Mouse (Mus musculus): Measurements from ENCODE around the gene 1700092M07Rik. TPM values are rescaled to one million over a fixed set of nuclear protein-coding genes. Genes with fewer than 3 reads are reported as not detected.

1700092M07Rik gene
- 0.90 and 1.3 TPM in 2 replicates for polyA plus RNA-seq (2014; fragmentation: Nextera tagmentation; extraction: Ambion mirVana)

DNA sequence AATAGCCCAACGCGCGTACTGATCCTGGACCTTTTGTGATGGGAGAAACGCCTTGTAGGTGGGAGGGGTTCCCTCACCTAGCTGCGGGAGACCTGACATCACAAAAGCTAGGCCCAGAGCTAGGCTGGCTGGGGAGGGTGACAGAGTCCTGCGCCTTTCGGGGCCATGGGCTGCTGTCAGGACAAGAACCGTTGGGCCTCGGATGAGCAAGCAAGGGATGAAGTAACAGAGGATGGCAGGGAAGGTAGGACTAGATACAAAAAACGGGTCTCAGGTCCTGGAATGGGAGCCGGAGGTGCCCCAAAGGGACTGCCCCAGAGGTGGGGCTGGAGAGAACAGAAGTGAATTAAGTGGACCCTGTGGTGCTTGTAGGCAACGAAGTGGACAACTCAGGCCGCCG, at the start of gene 1700092M07Rik:
1700092M07Rik (plus strand) TSS at position 116 of the 400 bp plus-strand sequence.
- peak within 1 kb of the TSS; percentile 95 for H3K9ac ChIP-seq (ENCODE audit: low read length)
- peak within 1 kb of the TSS; percentile 98 for H3K27ac ChIP-seq (ENCODE audit: low read depth)
- WGBS: 62% methylated on average over 14 of the region's 14 CpGs
- no peaks in the 10 kb centered on the region for H3K27me3 ChIP-seq (replicated peaks; ENCODE audit: control insufficient read depth, insufficient read depth, low read length)
- peaks cover 20% of the 10 kb centered on the region for H3K4me1 ChIP-seq (replicated peaks; ENCODE audit: control insufficient read depth, insufficient read depth, low read length)
- no peaks in the 10 kb centered on the region for H3K9me3 ChIP-seq (ENCODE audit: control insufficient read depth, low read length)
- no peak for DNase-seq (ENCODE audit: low spot score)
- H3K36me3 ChIP-seq (ENCODE audit: control insufficient read depth, insufficient read depth, low read length): peaks cover 59% of the 10 kb centered on the region
- H3K4me2 ChIP-seq (ENCODE audit: low read length): peak within 1 kb of the TSS; percentile 38
- ATAC-seq (replicated peaks; ENCODE audit: low FRiP score, low TSS enrichment, low read depth): no peak
- H3K4me3 ChIP-seq (ENCODE audit: low read depth, low read length): peak within 1 kb of the TSS; percentile 94

DNA sequence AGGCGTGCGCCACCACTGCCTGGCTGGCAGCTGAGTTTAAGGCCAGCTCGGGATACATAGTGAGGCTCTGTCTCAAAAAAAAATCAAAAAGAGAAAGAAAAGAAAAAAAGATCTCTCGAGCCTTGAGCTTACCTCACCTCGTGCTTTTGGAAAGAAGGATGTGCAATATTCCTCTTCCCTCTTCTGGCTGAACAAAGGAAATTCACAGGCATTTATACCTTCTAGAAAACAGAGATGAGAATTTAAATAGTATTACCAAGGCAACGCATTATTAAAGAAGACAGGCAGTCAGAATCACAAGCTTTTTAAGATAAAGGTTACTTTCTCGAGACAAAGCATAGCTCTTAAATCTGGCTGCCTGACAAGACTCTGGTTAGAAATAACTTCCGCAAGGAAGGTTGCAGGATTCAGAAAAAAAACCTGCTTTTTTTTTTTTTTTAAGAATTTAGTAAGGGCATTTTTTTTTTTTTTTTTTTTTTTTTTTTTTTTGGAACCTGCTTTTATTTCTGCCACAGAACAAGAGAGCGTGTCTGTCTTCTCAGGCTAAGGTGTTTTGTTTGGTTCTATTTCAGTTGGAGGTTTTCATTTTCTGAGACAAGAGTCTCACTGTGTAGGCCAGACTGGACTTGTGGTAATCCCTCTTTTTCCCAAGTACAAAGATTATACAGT, 48.5 kb upstream of the 1700092M07Rik start:
- no peaks in the 10 kb centered on the region for H3K27me3 ChIP-seq (replicated peaks; ENCODE audit: control insufficient read depth, insufficient read depth, low read length)
- no peak overlapping the region for H3K4me2 ChIP-seq (ENCODE audit: low read length)
- WGBS: 61% methylated on average over 9 of the region's 9 CpGs
- no peaks in the 10 kb centered on the region for H3K36me3 ChIP-seq (ENCODE audit: control insufficient read depth, insufficient read depth, low read length)
- no peak for DNase-seq (ENCODE audit: low spot score)
- no peak overlapping the region for H3K27ac ChIP-seq (ENCODE audit: low read depth)
- no peaks in the 10 kb centered on the region for H3K4me1 ChIP-seq (replicated peaks; ENCODE audit: control insufficient read depth, insufficient read depth, low read length)
- no peak for ATAC-seq (replicated peaks; ENCODE audit: low FRiP score, low TSS enrichment, low read depth)
- H3K4me3 ChIP-seq (ENCODE audit: low read depth, low read length): no peak overlapping the region
- no peak overlapping the region for H3K9ac ChIP-seq (ENCODE audit: low read length)
- no peaks in the 10 kb centered on the region for H3K9me3 ChIP-seq (ENCODE audit: control insufficient read depth, low read length)

DNA sequence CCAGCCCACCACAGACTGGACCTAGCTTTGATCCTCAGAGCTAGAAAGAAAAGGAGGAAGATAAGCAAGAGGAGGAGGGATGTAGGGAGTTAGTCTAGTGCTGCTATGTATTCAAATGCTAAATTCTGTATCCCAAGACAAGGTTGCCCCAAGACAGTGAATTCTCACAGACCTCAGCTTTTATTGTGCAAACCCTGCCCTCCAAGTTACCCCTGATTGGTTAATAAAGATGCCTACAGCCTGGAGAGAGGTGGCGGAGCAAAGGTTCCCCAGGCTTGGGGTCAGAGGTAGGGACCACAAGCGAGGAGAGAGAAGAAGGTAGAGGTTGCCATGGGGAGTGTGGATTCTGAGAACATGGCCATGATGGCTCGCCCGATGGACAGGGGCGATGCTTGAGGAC, 47.8 kb upstream of the 1700092M07Rik start:
- 71% methylated on average over 5 of the region's 5 CpGs for WGBS
- ATAC-seq (replicated peaks; ENCODE audit: low FRiP score, low TSS enrichment, low read depth): no peak
- no peaks in the 10 kb centered on the region for H3K4me1 ChIP-seq (replicated peaks; ENCODE audit: control insufficient read depth, insufficient read depth, low read length)

DNA sequence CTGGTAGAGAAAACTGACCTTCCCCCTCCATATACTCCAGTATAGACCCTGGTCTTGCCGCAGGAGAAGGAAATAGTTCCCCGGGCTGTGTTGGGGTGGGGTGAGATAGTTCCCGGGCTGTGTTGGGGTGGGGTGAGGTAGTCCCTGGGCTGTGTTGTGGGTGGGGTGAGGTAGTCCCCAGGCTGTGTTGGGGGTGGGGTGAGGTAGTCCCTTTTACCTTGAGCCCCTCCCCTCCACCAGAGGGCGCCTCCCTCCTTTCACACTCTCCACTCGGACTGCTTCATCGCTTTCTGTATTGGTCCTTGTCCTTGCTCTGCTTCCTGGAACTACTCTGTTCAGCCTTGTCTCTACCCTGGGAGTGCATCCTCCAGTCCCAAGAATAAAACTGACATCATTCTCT, 45.2 kb upstream of the 1700092M07Rik start:
- Histone ChIP-seq H3K4me2 (ENCODE audit: low read length) (no peak overlapping the region), H3K36me3 (ENCODE audit: control insufficient read depth, insufficient read depth, low read length) (no peaks in the 10 kb centered on the region), H3K27ac (ENCODE audit: low read depth) (no peak overlapping the region), H3K9me3 (ENCODE audit: control insufficient read depth, low read length) (no peaks in the 10 kb centered on the region), H3K27me3 (replicated peaks; ENCODE audit: control insufficient read depth, insufficient read depth, low read length) (no peaks in the 10 kb centered on the region), H3K9ac (ENCODE audit: low read length) (no peak overlapping the region), H3K4me3 (ENCODE audit: low read depth, low read length) (no peak overlapping the region), H3K4me1 (replicated peaks; ENCODE audit: control insufficient read depth, insufficient read depth, low read length) (no peaks in the 10 kb centered on the region)
- 43% methylated on average over 6 of the region's 6 CpGs for WGBS
- 0 out of 2 replicates have a peak, but pooled peaks have one; percentile 37 for ATAC-seq (replicated peaks; ENCODE audit: low FRiP score, low TSS enrichment, low read depth)
- DNase-seq (ENCODE audit: low spot score): no peak

More for the DNA sequence above, 47.8 kb upstream of the 1700092M07Rik start:
- no peak overlapping the region for H3K9ac ChIP-seq (ENCODE audit: low read length)
- H3K27ac ChIP-seq (ENCODE audit: low read depth): no peak overlapping the region
- no peaks in the 10 kb centered on the region for H3K36me3 ChIP-seq (ENCODE audit: control insufficient read depth, insufficient read depth, low read length)
- DNase-seq (ENCODE audit: low spot score): no peak
- no peak overlapping the region for H3K4me2 ChIP-seq (ENCODE audit: low read length)
- H3K27me3 ChIP-seq (replicated peaks; ENCODE audit: control insufficient read depth, insufficient read depth, low read length): no peaks in the 10 kb centered on the region
- no peaks in the 10 kb centered on the region for H3K9me3 ChIP-seq (ENCODE audit: control insufficient read depth, low read length)
- no peak overlapping the region for H3K4me3 ChIP-seq (ENCODE audit: low read depth, low read length)

DNA sequence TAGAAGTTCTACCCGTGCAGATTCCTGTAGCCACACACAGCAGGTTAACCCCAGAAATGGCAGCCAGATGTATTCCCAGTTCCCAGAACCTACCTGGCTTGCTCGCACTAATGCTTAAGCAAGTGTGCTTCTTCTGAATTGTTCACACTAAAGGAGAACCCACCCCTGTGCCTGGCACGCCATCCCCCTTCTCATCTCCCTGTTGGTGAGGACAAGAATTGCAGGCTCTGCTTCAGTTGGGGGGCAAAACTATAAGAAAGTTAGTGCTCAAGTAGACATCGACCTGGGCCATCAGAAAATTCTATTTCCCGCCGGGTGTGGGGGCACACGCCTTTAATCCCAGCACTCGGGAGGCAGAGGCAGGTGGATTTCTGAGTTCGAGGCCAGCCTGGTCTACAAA, 40.9 kb upstream of the 1700092M07Rik start:
- H3K27me3 ChIP-seq (replicated peaks; ENCODE audit: control insufficient read depth, insufficient read depth, low read length): no peaks in the 10 kb centered on the region
- no peaks in the 10 kb centered on the region for H3K9me3 ChIP-seq (ENCODE audit: control insufficient read depth, low read length)
- no peak overlapping the region for H3K4me2 ChIP-seq (ENCODE audit: low read length)
- no peaks in the 10 kb centered on the region for H3K36me3 ChIP-seq (ENCODE audit: control insufficient read depth, insufficient read depth, low read length)
- H3K4me3 ChIP-seq (ENCODE audit: low read depth, low read length): no peak overlapping the region
- no peak overlapping the region for H3K9ac ChIP-seq (ENCODE audit: low read length)
- DNase-seq (ENCODE audit: low spot score) (no peak), ATAC-seq (replicated peaks; ENCODE audit: low FRiP score, low TSS enrichment, low read depth) (no peak)
- no peak overlapping the region for H3K27ac ChIP-seq (ENCODE audit: low read depth)
- WGBS: 78% methylated on average over 9 of the region's 9 CpGs
- no peaks in the 10 kb centered on the region for H3K4me1 ChIP-seq (replicated peaks; ENCODE audit: control insufficient read depth, insufficient read depth, low read length)

DNA sequence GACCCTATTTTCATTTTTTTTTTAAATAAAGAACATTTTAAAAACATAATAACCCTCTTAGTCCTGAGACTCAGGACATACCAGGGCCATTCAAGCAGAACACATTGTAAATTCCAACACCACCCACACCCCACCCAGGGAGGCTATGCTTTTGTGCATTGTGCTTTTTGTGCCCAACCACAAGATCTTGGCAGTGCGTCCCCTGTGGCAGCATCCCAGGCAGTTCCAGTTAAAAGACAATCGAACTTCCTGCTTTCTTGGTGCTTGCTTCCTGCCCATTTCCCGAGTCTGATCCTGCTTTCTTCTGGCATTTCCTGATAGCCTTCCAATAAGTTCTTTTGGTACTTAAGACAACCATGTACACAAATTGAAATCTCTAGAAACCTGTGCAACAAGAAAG, 38.1 kb upstream of the 1700092M07Rik start:
- no peak for ATAC-seq (replicated peaks; ENCODE audit: low FRiP score, low TSS enrichment, low read depth)

DNA sequence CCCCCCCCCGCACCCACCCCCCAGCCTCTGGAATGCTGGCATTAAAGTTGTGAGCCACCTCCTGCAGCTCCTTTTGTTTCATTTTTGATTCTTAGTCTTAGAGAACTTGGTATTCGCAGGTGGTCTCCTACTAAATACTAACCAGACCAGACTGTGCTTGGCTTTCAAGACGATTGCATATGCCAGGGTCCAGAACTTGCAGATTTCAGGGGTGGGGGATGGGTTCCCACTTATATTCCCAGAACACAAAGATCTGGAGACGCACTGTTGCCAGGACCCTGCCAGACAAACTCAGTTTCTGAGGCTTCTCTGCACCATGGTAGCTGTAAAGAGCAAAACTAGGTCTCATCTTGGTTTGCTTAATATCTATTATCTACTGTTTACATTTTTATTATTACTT, 36.9 kb upstream of the 1700092M07Rik start:
- H3K27me3 ChIP-seq (replicated peaks; ENCODE audit: control insufficient read depth, insufficient read depth, low read length): no peaks in the 10 kb centered on the region
- no peak overlapping the region for H3K9ac ChIP-seq (ENCODE audit: low read length)
- H3K27ac ChIP-seq (ENCODE audit: low read depth): no peak overlapping the region
- ATAC-seq (replicated peaks; ENCODE audit: low FRiP score, low TSS enrichment, low read depth) (no peak), DNase-seq (ENCODE audit: low spot score) (no peak)
- H3K9me3 ChIP-seq (ENCODE audit: control insufficient read depth, low read length): no peaks in the 10 kb centered on the region
- no peak overlapping the region for H3K4me3 ChIP-seq (ENCODE audit: low read depth, low read length)
- H3K36me3 ChIP-seq (ENCODE audit: control insufficient read depth, insufficient read depth, low read length): peaks cover 22% of the 10 kb centered on the region
- H3K4me2 ChIP-seq (ENCODE audit: low read length): no peak overlapping the region
- no peaks in the 10 kb centered on the region for H3K4me1 ChIP-seq (replicated peaks; ENCODE audit: control insufficient read depth, insufficient read depth, low read length)
- 59% methylated on average over 3 of the region's 4 CpGs for WGBS

More for the DNA sequence above, 38.1 kb upstream of the 1700092M07Rik start:
- Histone ChIP-seq H3K4me3 (ENCODE audit: low read depth, low read length) (no peak overlapping the region), H3K9ac (ENCODE audit: low read length) (no peak overlapping the region), H3K4me1 (replicated peaks; ENCODE audit: control insufficient read depth, insufficient read depth, low read length) (no peaks in the 10 kb centered on the region), H3K36me3 (ENCODE audit: control insufficient read depth, insufficient read depth, low read length) (peaks cover 11% of the 10 kb centered on the region), H3K27ac (ENCODE audit: low read depth) (no peak overlapping the region), H3K9me3 (ENCODE audit: control insufficient read depth, low read length) (no peaks in the 10 kb centered on the region), H3K27me3 (replicated peaks; ENCODE audit: control insufficient read depth, insufficient read depth, low read length) (no peaks in the 10 kb centered on the region), H3K4me2 (ENCODE audit: low read length) (no peak overlapping the region)
- WGBS: 71% methylated on average over 3 of the region's 3 CpGs
- no peak for DNase-seq (ENCODE audit: low spot score)

DNA sequence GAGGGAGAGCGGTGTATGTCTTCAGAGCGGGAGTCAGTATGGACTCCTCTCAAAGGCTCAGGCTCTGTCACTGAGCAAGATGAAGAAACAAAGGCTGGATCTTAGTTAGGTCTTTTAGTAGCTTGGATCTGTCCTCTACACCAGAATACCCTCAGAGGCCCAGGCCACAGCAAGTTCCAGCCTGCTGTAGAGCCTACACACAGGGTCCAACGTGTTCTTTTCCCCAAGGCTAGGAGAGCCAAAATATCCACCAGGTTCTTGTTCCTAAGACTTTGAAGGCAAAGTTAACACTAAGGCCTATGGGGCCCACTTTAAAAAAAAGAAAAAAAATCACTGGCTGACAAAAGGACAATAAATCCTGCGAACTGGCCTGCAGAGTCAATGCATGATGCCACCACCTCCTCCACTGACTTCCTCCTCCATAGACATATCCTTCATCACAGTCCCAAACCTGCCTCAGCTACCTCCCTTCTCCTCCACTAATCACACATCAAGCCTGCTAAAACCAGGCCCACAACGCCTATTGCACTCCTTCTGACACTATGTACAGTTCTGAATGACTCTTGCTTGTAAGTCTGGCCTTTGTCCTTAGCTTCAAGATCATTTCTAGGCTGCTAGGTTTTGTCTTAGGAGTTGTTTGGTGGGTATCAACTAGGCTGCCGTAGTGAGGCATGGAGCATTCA, 35.4 kb upstream of the 1700092M07Rik start:
- Histone ChIP-seq H3K4me2 (ENCODE audit: low read length) (no peak overlapping the region), H3K27ac (ENCODE audit: low read depth) (no peak overlapping the region), H3K9me3 (ENCODE audit: control insufficient read depth, low read length) (no peaks in the 10 kb centered on the region), H3K4me3 (ENCODE audit: low read depth, low read length) (no peak overlapping the region), H3K9ac (ENCODE audit: low read length) (no peak overlapping the region), H3K4me1 (replicated peaks; ENCODE audit: control insufficient read depth, insufficient read depth, low read length) (no peaks in the 10 kb centered on the region; the same call in 1 of the 2 replicates), H3K27me3 (replicated peaks; ENCODE audit: control insufficient read depth, insufficient read depth, low read length) (no peaks in the 10 kb centered on the region), H3K36me3 (ENCODE audit: control insufficient read depth, insufficient read depth, low read length) (peaks cover 38% of the 10 kb centered on the region)
- 79% methylated on average over 6 of the region's 6 CpGs for WGBS
- ATAC-seq (replicated peaks; ENCODE audit: low FRiP score, low TSS enrichment, low read depth): no peak
- DNase-seq (ENCODE audit: low spot score): no peak

Measured in intestine, embryonic 14.5 days (tissue).